Mouse (Mus musculus) forebrain, embryonic 11.5 days (tissue): Measurements from ENCODE around the gene Slc7a7. TPM values are rescaled to one million over a fixed set of nuclear protein-coding genes. Genes with fewer than 3 reads are reported as not detected.
A peak's percentile ranks its signal among the peaks of the same experiment; 100 is the strongest.

Experiments used
- ATAC-seq: fragments of 200-750 bp; cut with Nextera tagmentation; replicated peaks from 2 replicates; pipeline ENCODE4 v1.8.0; 2017; ENCODE audit warnings: moderate TSS enrichment; ENCODE audit not compliant: low FRiP score
- DNase-seq: peaks from one replicate; pipeline ENCODE4 v3.0.0-alpha.2; 2017; ENCODE audit warnings: low spot score
- H3K27ac ChIP-seq: fragments of 300-500 bp; sonication (generic); 2 replicates; pipeline ENCODE4 v1.5.1; 2014; ENCODE audit warnings: low read depth, low read length
- H3K27me3 ChIP-seq: fragments of 300-500 bp; sonication (generic); 2 replicates; pipeline ENCODE4 v1.6.1; 2014; ENCODE audit warnings: mild to moderate bottlenecking, low read length, mixed read lengths; ENCODE audit not compliant: control insufficient read depth, insufficient read depth
- H3K36me3 ChIP-seq: fragments of 300-500 bp; sonication (generic); 2 replicates; pipeline ENCODE4 v1.6.1; 2014; ENCODE audit warnings: mild to moderate bottlenecking, low read length, moderate library complexity, mixed read lengths; ENCODE audit not compliant: control insufficient read depth, insufficient read depth
- H3K4me1 ChIP-seq: fragments of 300-500 bp; sonication (generic); replicated peaks from 2 replicates; pipeline ENCODE4 v1.6.1; 2014; ENCODE audit warnings: low read length, mixed read lengths; ENCODE audit not compliant: control insufficient read depth, insufficient read depth
- H3K4me2 ChIP-seq: fragments of 300-500 bp; sonication (generic); 2 replicates; pipeline ENCODE4 v1.6.1; 2014; ENCODE audit warnings: low read depth, mild to moderate bottlenecking, low read length, moderate library complexity, mixed read lengths; ENCODE audit not compliant: severe bottlenecking
- H3K4me3 ChIP-seq: fragments of 300-500 bp; sonication (generic); 2 replicates; pipeline ENCODE4 v1.5.1; 2014; ENCODE audit warnings: low read depth, low read length
- H3K9ac ChIP-seq: fragments of 300-500 bp; sonication (generic); 2 replicates; pipeline ENCODE4 v1.6.1; 2014; ENCODE audit warnings: low read length
- H3K9me3 ChIP-seq: fragments of 300-500 bp; sonication (generic); 2 replicates; pipeline ENCODE4 v1.6.1; 2016; ENCODE audit warnings: low read length, mixed read lengths; ENCODE audit not compliant: control insufficient read depth
- WGBS: fragments of 180-500 bp; shearing (Covaris S2); extraction: QIAGEN DNeasy Blood & Tissue Kit; methylation state at CpG from one replicate; pipeline ENCODE4 v1.1.7; 2014; 5-methylcytosine and 5-hydroxymethylcytosine counted together
- polyA plus RNA-seq: library from polyadenylated mRNA; unstranded; fragments of >200 nt; fragmentation: Nextera tagmentation; extraction: Ambion mirVana; gene quantifications from 2 replicates; pipeline ENCODE4 v1.2.1, GENCODE M21; 2014

The Slc7a7 gene
- polyA plus RNA-seq, 1 experiment from 2014 or later, result 4.5 TPM

GRCm38 (mm10) chr14:54421014-54421413 is 3.4 kb upstream of the Slc7a7 start:
- WGBS, result 84% methylated on average over 2 of the region's 2 CpGs
- H3K27ac ChIP-seq, result no peak overlapping the region
- H3K9ac ChIP-seq, result no peak overlapping the region
- H3K36me3 ChIP-seq, result no peaks in the 10 kb centered on the region
- no peak for ATAC-seq
- no peak overlapping the region for H3K4me2 ChIP-seq
- no peaks in the 10 kb centered on the region for H3K9me3 ChIP-seq
- no peak for DNase-seq
- H3K4me1 ChIP-seq, result no peaks in the 10 kb centered on the region; the same call in 1 of the 2 replicates
- no peak overlapping the region for H3K4me3 ChIP-seq
- H3K27me3 ChIP-seq, result peaks cover 10% of the 10 kb centered on the region

GRCm38 (mm10) chr14:54416830-54417229 is 750 bp downstream of the Slc7a7 start:
- Histone ChIP-seq H3K27ac (no peak overlapping the region), H3K4me1 (peaks cover 14% of the 10 kb centered on the region), H3K9ac (no peak overlapping the region), H3K27me3 (peaks cover 16% of the 10 kb centered on the region), H3K4me2 (no peak overlapping the region), H3K4me3 (no peak overlapping the region), H3K9me3 (no peaks in the 10 kb centered on the region), H3K36me3 (no peaks in the 10 kb centered on the region)
- ATAC-seq (no peak), DNase-seq (no peak)
- 47% methylated on average over 4 of the region's 4 CpGs for WGBS

- Histone ChIP-seq H3K9ac (no peak overlapping the region), H3K27me3 (peaks cover 16% of the 10 kb centered on the region), H3K9me3 (no peaks in the 10 kb centered on the region), H3K4me3 (no peak overlapping the region), H3K36me3 (no peaks in the 10 kb centered on the region), H3K27ac (no peak overlapping the region), H3K4me1 (peaks cover 14% of the 10 kb centered on the region), H3K4me2 (no peak overlapping the region)
- 28% methylated on average over 5 of the region's 5 CpGs for WGBS
- no peak for ATAC-seq
- no peak for DNase-seq
Observed at GRCm38 (mm10) chr14:54416229-54416775, 1.3 kb downstream of the Slc7a7 start.

GRCm38 (mm10) chr14:54415241-54416020 is 2.1 kb downstream of the Slc7a7 start:
- peaks cover 14% of the 10 kb centered on the region for H3K4me1 ChIP-seq
- H3K27me3 ChIP-seq, result peaks cover 16% of the 10 kb centered on the region
- WGBS, result 9% methylated on average over 13 of the region's 13 CpGs
- no peak overlapping the region for H3K27ac ChIP-seq
- H3K36me3 ChIP-seq, result no peaks in the 10 kb centered on the region
- no peak overlapping the region for H3K4me2 ChIP-seq
- no peaks in the 10 kb centered on the region for H3K9me3 ChIP-seq
- ATAC-seq (no peak), DNase-seq (no peak)
- no peak overlapping the region for H3K9ac ChIP-seq
- H3K4me3 ChIP-seq, result no peak overlapping the region

- Histone ChIP-seq H3K9me3 (no peaks in the 10 kb centered on the region), H3K27me3 (peaks cover 16% of the 10 kb centered on the region), H3K4me2 (0 out of 2 replicates have a peak overlapping the region, but pooled peaks have one; percentile 18), H3K27ac (no peak overlapping the region), H3K36me3 (no peaks in the 10 kb centered on the region), H3K9ac (peak overlapping the region; percentile 29), H3K4me3 (no peak overlapping the region), H3K4me1 (peaks cover 14% of the 10 kb centered on the region)
- DNase-seq (no peak), ATAC-seq (peak; percentile 28; the same call in 1 of the 2 replicates)
- 6% methylated on average over 18 of the region's 18 CpGs for WGBS
Observed at GRCm38 (mm10) chr14:54413877-54414700, 3.5 kb downstream of the Slc7a7 start.

- Histone ChIP-seq H3K36me3 (no peaks in the 10 kb centered on the region), H3K27ac (no peak overlapping the region), H3K9me3 (no peaks in the 10 kb centered on the region), H3K9ac (no peak overlapping the region), H3K4me2 (no peak overlapping the region), H3K4me3 (no peak overlapping the region), H3K4me1 (peaks cover 14% of the 10 kb centered on the region), H3K27me3 (peaks cover 15% of the 10 kb centered on the region)
- 30% methylated on average over 2 of the region's 2 CpGs for WGBS
- DNase-seq (peak; percentile 68), ATAC-seq (no peak)
Observed at GRCm38 (mm10) chr14:54412629-54413170, 4.9 kb downstream of the Slc7a7 start.

GRCm38 (mm10) chr14:54412000-54412576 is 5.5 kb downstream of the Slc7a7 start:
- H3K9me3 ChIP-seq, result no peaks in the 10 kb centered on the region
- no peaks in the 10 kb centered on the region for H3K36me3 ChIP-seq
- no peak overlapping the region for H3K4me3 ChIP-seq
- H3K9ac ChIP-seq, result no peak overlapping the region
- no peak for DNase-seq
- H3K4me1 ChIP-seq, result peaks cover 14% of the 10 kb centered on the region
- H3K27me3 ChIP-seq, result peaks cover 12% of the 10 kb centered on the region
- no peak for ATAC-seq
- H3K27ac ChIP-seq, result no peak overlapping the region
- H3K4me2 ChIP-seq, result no peak overlapping the region
- 24% methylated on average over 9 of the region's 9 CpGs for WGBS
